Mouse (Mus musculus) NIH3T3 (cell line): Measurements from ENCODE around the gene Cend1.

Source experiments
- DNase-seq: peaks from one replicate; pipeline ENCODE4 v3.0.0-alpha.2; 2012; ENCODE audit warnings: low read depth

Gene Cend1

GRCm38 (mm10) chr7:141429310-141429709 lies at the start of gene Cend1:
Cend1 (minus strand) TSS chr7:141429491.
- no peak for DNase-seq

GRCm38 (mm10) chr7:141478270-141478748 lies 49.0 kb upstream of the Cend1 start:
- no peak for DNase-seq

- DNase-seq: peak; percentile 52
Measured at GRCm38 (mm10) chr7:141477578-141478269, 48.4 kb upstream of the Cend1 start.

GRCm38 (mm10) chr7:141476981-141477370 lies 47.7 kb upstream of the Cend1 start:
- DNase-seq: peak; percentile 76

GRCm38 (mm10) chr7:141476226-141476980 lies 47.1 kb upstream of the Cend1 start:
- peak; percentile 91 for DNase-seq

- peak; percentile 33 for DNase-seq
Measured at GRCm38 (mm10) chr7:141475805-141476158, 46.5 kb upstream of the Cend1 start.

GRCm38 (mm10) chr7:141475011-141475804 lies 45.9 kb upstream of the Cend1 start, which contains the start of the genes Polr2l and Tspan4:
Polr2l (minus strand) TSS chr7:141475132.
Tspan4 (plus strand) TSS chr7:141475240.
- DNase-seq: peak; percentile 88

GRCm38 (mm10) chr7:141474160-141474559 lies 44.9 kb upstream of the Cend1 start:
- DNase-seq: no peak

GRCm38 (mm10) chr7:141472763-141473162 lies 43.5 kb upstream of the Cend1 start:
- no peak for DNase-seq

GRCm38 (mm10) chr7:141472226-141472625 lies 42.9 kb upstream of the Cend1 start:
- no peak for DNase-seq

GRCm38 (mm10) chr7:141471236-141471635 lies 41.9 kb upstream of the Cend1 start:
- no peak for DNase-seq

GRCm38 (mm10) chr7:141470637-141470944 lies 41.3 kb upstream of the Cend1 start:
- DNase-seq: no peak

GRCm38 (mm10) chr7:141469901-141470636 lies 40.8 kb upstream of the Cend1 start:
- no peak for DNase-seq

- no peak for DNase-seq
Measured at GRCm38 (mm10) chr7:141469352-141469751, 40.1 kb upstream of the Cend1 start.

GRCm38 (mm10) chr7:141468522-141469211 lies 39.4 kb upstream of the Cend1 start:
- DNase-seq: peak; percentile 85

- DNase-seq: peak; percentile 64
Measured at GRCm38 (mm10) chr7:141468164-141468521, 38.9 kb upstream of the Cend1 start.

GRCm38 (mm10) chr7:141467230-141468030 lies 38.1 kb upstream of the Cend1 start, which contains the start of gene Cd151:
Cd151 (plus strand) TSS chr7:141467392.
- DNase-seq: peak; percentile 94

GRCm38 (mm10) chr7:141466607-141467148 lies 37.4 kb upstream of the Cend1 start:
- no peak for DNase-seq

- peak; percentile 76 for DNase-seq
Measured at GRCm38 (mm10) chr7:141466045-141466394, 36.7 kb upstream of the Cend1 start.

GRCm38 (mm10) chr7:141465388-141466044 lies 36.2 kb upstream of the Cend1 start:
- DNase-seq: peak; percentile 69
